Mouse (Mus musculus) megakaryocyte, embryonic 14.5 days (primary cell): ENCODE results near the gene Unc5c.

ENCODE experiments used
- FLI1 ChIP-seq: IDR thresholded peaks from 2 replicates; pipeline ENCODE4 v1.6.1; 2012; ENCODE audit warnings: low read length, inconsistent platforms, mixed read lengths
- GATA1 ChIP-seq: IDR thresholded peaks from 3 replicates; pipeline ENCODE4 v1.6.1; 2012; ENCODE audit warnings: mixed read lengths, low read length, inconsistent platforms, borderline replicate concordance

DNA sequence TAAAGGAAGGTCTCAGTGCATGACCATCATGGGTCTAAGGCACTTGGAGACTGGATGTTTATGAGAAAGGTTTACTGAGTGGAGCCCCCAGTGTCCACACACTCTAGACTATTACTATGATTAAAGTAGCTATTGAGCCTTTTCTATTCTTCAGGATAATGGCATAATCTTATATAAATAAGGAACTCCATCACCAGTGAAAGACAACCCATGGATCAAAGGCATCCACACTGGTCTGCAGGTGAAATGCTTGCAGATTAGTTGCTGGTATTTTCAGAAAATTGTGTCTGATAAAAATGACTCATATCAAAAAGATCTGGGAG lies 116.8 kb downstream of the Unc5c start:
- TF ChIP-seq GATA1 (no peak), FLI1 (no peak)
